Mouse (Mus musculus) liver, adult 2 months (tissue): ENCODE results near the gene Efhd2. TPM values are rescaled to one million over a fixed set of nuclear protein-coding genes. Genes with fewer than 3 reads are reported as not detected.
A peak's percentile ranks its signal among the peaks of the same experiment; 100 is the strongest.

Experiments used
- DNase-seq: peaks from one replicate; pipeline ENCODE4 v3.0.0-alpha.2; 2011; ENCODE audit warnings: low read depth, low spot score; ENCODE audit errors: extremely low read depth
- H3K27ac ChIP-seq: fragments of 200-500 bp; replicated peaks from 2 replicates; pipeline ENCODE4 v1.5.1; 2012; ENCODE audit warnings: low read depth, mild to moderate bottlenecking, control low read depth, inconsistent platforms, low read length; ENCODE audit not compliant: insufficient read depth
- H3K27me3 ChIP-seq: fragments of 200-500 bp; 2 replicates; pipeline ENCODE4 v1.6.1; 2012; ENCODE audit warnings: mild to moderate bottlenecking, moderate library complexity, low read length, inconsistent platforms; ENCODE audit not compliant: control insufficient read depth, insufficient read depth
- H3K36me3 ChIP-seq: fragments of 200-500 bp; 2 replicates; pipeline ENCODE4 v1.6.1; 2012; ENCODE audit warnings: low read length, inconsistent platforms; ENCODE audit not compliant: control insufficient read depth, insufficient read depth
- H3K4me1 ChIP-seq: fragments of 200-500 bp; 2 replicates; pipeline ENCODE4 v1.6.1; 2011; ENCODE audit warnings: low read length; ENCODE audit not compliant: control insufficient read depth, insufficient read depth
- H3K4me3 ChIP-seq: fragments of 200-500 bp; 2 replicates; pipeline ENCODE4 v1.5.1; 2011; ENCODE audit warnings: low read depth, mild to moderate bottlenecking, control low read depth, low read length, moderate library complexity; ENCODE audit not compliant: insufficient read depth
- H3K79me2 ChIP-seq: fragments of 200-500 bp; 2 replicates; pipeline ENCODE4 v1.6.1; 2012; ENCODE audit warnings: inconsistent platforms, mild to moderate bottlenecking, low read length, moderate library complexity; ENCODE audit not compliant: control insufficient read depth, insufficient read depth
- H3K9ac ChIP-seq: fragments of 200-500 bp; 2 replicates; pipeline ENCODE4 v1.6.1; 2012; ENCODE audit warnings: low read depth, mild to moderate bottlenecking, control low read depth, inconsistent platforms, low read length
- CTCF ChIP-seq: fragments of 200-500 bp; IDR thresholded peaks from 2 replicates; pipeline ENCODE4 v1.5.1; 2011; ENCODE audit warnings: low read depth, low read length, control low read depth
- POLR2A ChIP-seq: fragments of 200-500 bp; IDR thresholded peaks from 2 replicates; pipeline ENCODE4 v1.6.1; 2011; ENCODE audit warnings: low read length, control low read depth; ENCODE audit not compliant: insufficient read depth; ENCODE audit errors: extremely low read depth
- WGBS: fragments of 180-500 bp; shearing (Covaris S2); methylation state at CpG from one replicate; pipeline ENCODE4 v1.1.7; 2018; 5-methylcytosine and 5-hydroxymethylcytosine counted together
- polyA plus RNA-seq: library from polyadenylated mRNA; depleted of rRNA; stranded (reverse); fragments of >200 nt; gene quantifications from 2 replicates; pipeline ENCODE4 v1.2.3, GENCODE M21; 2012
- total RNA-seq: library from RNA; depleted of rRNA; stranded (reverse); fragments of >200 nt; gene quantifications from 2 replicates; pipeline ENCODE4 v1.2.3, GENCODE M21; 2014

Efhd2 gene
- total and polyA plus RNA-seq, 2 experiments, result 15.0 to 46.1 TPM

GRCm38 (mm10) chr4:141913201-141913993 is 38.7 kb upstream of the Efhd2 start:
- Histone ChIP-seq H3K27me3 (no peaks in the 10 kb centered on the region), H3K9ac (no peak overlapping the region), H3K36me3 (no peaks in the 10 kb centered on the region), H3K27ac (0 out of 2 replicates have a peak overlapping the region, but pooled peaks have one; percentile 1), H3K79me2 (no peaks in the 10 kb centered on the region), H3K4me1 (no peaks in the 10 kb centered on the region), H3K4me3 (no peak overlapping the region)
- WGBS, result 65% methylated on average over 13 of the region's 13 CpGs
- TF ChIP-seq CTCF (no peak), POLR2A (no peak)
- DNase-seq, result no peak

GRCm38 (mm10) chr4:141904710-141905109 is 30.0 kb upstream of the Efhd2 start:
- no peaks in the 10 kb centered on the region for H3K27me3 ChIP-seq
- 86% methylated on average over 9 of the region's 9 CpGs for WGBS
- H3K9ac ChIP-seq, result no peak overlapping the region
- H3K27ac ChIP-seq, result no peak overlapping the region
- H3K36me3 ChIP-seq, result no peaks in the 10 kb centered on the region
- H3K4me1 ChIP-seq, result no peaks in the 10 kb centered on the region
- no peaks in the 10 kb centered on the region for H3K79me2 ChIP-seq
- H3K4me3 ChIP-seq, result no peak overlapping the region
- DNase-seq, result no peak
- TF ChIP-seq CTCF, result no peak
- no peak for TF ChIP-seq POLR2A

- no peak overlapping the region for H3K4me3 ChIP-seq
- H3K79me2 ChIP-seq, result no peaks in the 10 kb centered on the region
- H3K36me3 ChIP-seq, result no peaks in the 10 kb centered on the region
- no peaks in the 10 kb centered on the region for H3K27me3 ChIP-seq
- H3K4me1 ChIP-seq, result no peaks in the 10 kb centered on the region
- H3K27ac ChIP-seq, result no peak overlapping the region
- no peak overlapping the region for H3K9ac ChIP-seq
- WGBS, result 86% methylated on average over 8 of the region's 8 CpGs
- no peak for TF ChIP-seq POLR2A
- no peak for TF ChIP-seq CTCF
- DNase-seq, result no peak
Measured at GRCm38 (mm10) chr4:141902479-141902858, 27.7 kb upstream of the Efhd2 start.

- TF ChIP-seq CTCF, result no peak
- no peak for TF ChIP-seq POLR2A
- H3K9ac ChIP-seq, result no peak overlapping the region
- no peaks in the 10 kb centered on the region for H3K4me1 ChIP-seq
Measured at GRCm38 (mm10) chr4:141901711-141902478, 27.2 kb upstream of the Efhd2 start.

GRCm38 (mm10) chr4:141900421-141900820 is 25.7 kb upstream of the Efhd2 start:
- no peaks in the 10 kb centered on the region for H3K79me2 ChIP-seq
- H3K27ac ChIP-seq, result no peak overlapping the region
- H3K9ac ChIP-seq, result no peak overlapping the region
- no peaks in the 10 kb centered on the region for H3K27me3 ChIP-seq
- no peak overlapping the region for H3K4me3 ChIP-seq
- WGBS, result 83% methylated on average over 11 of the region's 11 CpGs
- TF ChIP-seq POLR2A (no peak), CTCF (no peak)
- no peak for DNase-seq
- H3K36me3 ChIP-seq, result no peaks in the 10 kb centered on the region
- no peaks in the 10 kb centered on the region for H3K4me1 ChIP-seq

More at GRCm38 (mm10) chr4:141901711-141902478, 27.2 kb upstream of the Efhd2 start:
- Histone ChIP-seq H3K27me3 (no peaks in the 10 kb centered on the region), H3K79me2 (no peaks in the 10 kb centered on the region), H3K36me3 (no peaks in the 10 kb centered on the region), H3K4me3 (no peak overlapping the region), H3K27ac (no peak overlapping the region)
- no peak for DNase-seq
- 91% methylated on average over 17 of the region's 17 CpGs for WGBS
